Mouse (Mus musculus) midbrain, postnatal 0 days (tissue): ENCODE data around the gene Aqp1. TPM values are rescaled to one million over a fixed set of nuclear protein-coding genes. Genes with fewer than 3 reads are reported as not detected.

Source experiments
- ATAC-seq: fragments of 200-750 bp; cut with Nextera tagmentation; 2 replicates; pipeline ENCODE4 v1.8.0; 2017; ENCODE audit warnings: moderate number of reproducible peaks, mild to moderate bottlenecking, moderate TSS enrichment, moderate library complexity; ENCODE audit not compliant: low FRiP score
- DNase-seq: peaks from one replicate; pipeline ENCODE4 v3.0.0-alpha.2; 2015; ENCODE audit warnings: low spot score
- H3K27ac ChIP-seq: fragments of 300-500 bp; sonication (generic); 2 replicates; pipeline ENCODE4 v1.5.1; 2014; ENCODE audit warnings: low read depth, mild to moderate bottlenecking, low read length, mixed read lengths
- H3K27me3 ChIP-seq: fragments of 300-500 bp; sonication (generic); 2 replicates; pipeline ENCODE4 v1.6.1; 2014; ENCODE audit warnings: low read length, control low read depth, mixed read lengths; ENCODE audit not compliant: insufficient read depth
- H3K36me3 ChIP-seq: fragments of 300-500 bp; sonication (generic); 2 replicates; pipeline ENCODE4 v1.6.1; 2014; ENCODE audit warnings: low read length, control low read depth, mixed read lengths; ENCODE audit not compliant: insufficient read depth
- H3K4me1 ChIP-seq: fragments of 300-500 bp; sonication (generic); 2 replicates; pipeline ENCODE4 v1.6.1; 2014; ENCODE audit warnings: mild to moderate bottlenecking, control low read depth, antibody characterized with exemption, low read length, mixed read lengths; ENCODE audit not compliant: insufficient read depth
- H3K4me2 ChIP-seq: fragments of 300-500 bp; sonication (generic); 2 replicates; pipeline ENCODE4 v1.6.1; 2014; ENCODE audit warnings: low read depth, mild to moderate bottlenecking, low read length, mixed read lengths; ENCODE audit not compliant: poor library complexity, severe bottlenecking
- H3K4me3 ChIP-seq: fragments of 300-500 bp; sonication (generic); 2 replicates; pipeline ENCODE4 v1.5.1; 2014; ENCODE audit warnings: low read depth, mild to moderate bottlenecking, low read length, moderate library complexity
- H3K9ac ChIP-seq: fragments of 300-500 bp; sonication (generic); replicated peaks from 2 replicates; pipeline ENCODE4 v1.6.1; 2014; ENCODE audit warnings: mild to moderate bottlenecking, low read length, moderate library complexity, mixed read lengths; ENCODE audit not compliant: poor library complexity, severe bottlenecking
- H3K9me3 ChIP-seq: fragments of 300-500 bp; sonication (generic); 2 replicates; pipeline ENCODE4 v1.6.1; 2016; ENCODE audit warnings: low read length, control low read depth
- CTCF ChIP-seq: IDR thresholded peaks from 2 replicates; pipeline ENCODE4 v1.5.1; 2016; ENCODE audit warnings: antibody characterized with exemption, mild to moderate bottlenecking
- WGBS: fragments of 180-500 bp; shearing (Covaris S2); extraction: QIAGEN DNeasy Blood & Tissue Kit; methylation state at CpG from one replicate; pipeline ENCODE4 v1.1.7; 2014; 5-methylcytosine and 5-hydroxymethylcytosine counted together
- polyA plus RNA-seq: library from polyadenylated mRNA; unstranded; fragments of >200 nt; fragmentation: Nextera tagmentation; extraction: Ambion mirVana; gene quantifications from 2 replicates; pipeline ENCODE4 v1.2.1, GENCODE M21; 2015
- total RNA-seq: library from RNA; depleted of rRNA; stranded (reverse); fragments of >200 nt; gene quantifications from 2 replicates; pipeline ENCODE4 v1.2.3, GENCODE M21; 2014

The Aqp1 gene
- total and polyA plus RNA-seq, 2 experiments from 2014 or later: 0.63 to 13.2 TPM

- Histone ChIP-seq H3K9ac (no peak within 1 kb of the TSS), H3K4me3 (no peak within 1 kb of the TSS), H3K36me3 (no peaks in the 10 kb centered on the region), H3K27me3 (no peaks in the 10 kb centered on the region), H3K4me2 (no peak within 1 kb of the TSS), H3K4me1 (no peaks in the 10 kb centered on the region), H3K27ac (no peak within 1 kb of the TSS), H3K9me3 (no peaks in the 10 kb centered on the region)
- DNase-seq (no peak), ATAC-seq (no peak)
- WGBS: 78% methylated on average over 6 of the region's 6 CpGs
- no peak for TF ChIP-seq CTCF
These were observed 39.8 kb downstream of the Aqp1 start, which contains the start of gene Ghrhr for GRCm38 (mm10) chr6:55376076-55376475. Ghrhr (plus strand) TSS chr6:55376295.

- no peaks in the 10 kb centered on the region for H3K9me3 ChIP-seq
- no peak overlapping the region for H3K4me3 ChIP-seq
- H3K36me3 ChIP-seq: no peaks in the 10 kb centered on the region
- H3K4me2 ChIP-seq: no peak overlapping the region
- WGBS: 75% methylated on average over 5 of the region's 5 CpGs
- no peak overlapping the region for H3K9ac ChIP-seq
- H3K27me3 ChIP-seq: no peaks in the 10 kb centered on the region
- no peak for TF ChIP-seq CTCF
- DNase-seq: no peak
- no peak overlapping the region for H3K27ac ChIP-seq
- H3K4me1 ChIP-seq: no peaks in the 10 kb centered on the region
- ATAC-seq: no peak
These were observed 40.3 kb downstream of the Aqp1 start for GRCm38 (mm10) chr6:55376511-55376910.

DNA sequence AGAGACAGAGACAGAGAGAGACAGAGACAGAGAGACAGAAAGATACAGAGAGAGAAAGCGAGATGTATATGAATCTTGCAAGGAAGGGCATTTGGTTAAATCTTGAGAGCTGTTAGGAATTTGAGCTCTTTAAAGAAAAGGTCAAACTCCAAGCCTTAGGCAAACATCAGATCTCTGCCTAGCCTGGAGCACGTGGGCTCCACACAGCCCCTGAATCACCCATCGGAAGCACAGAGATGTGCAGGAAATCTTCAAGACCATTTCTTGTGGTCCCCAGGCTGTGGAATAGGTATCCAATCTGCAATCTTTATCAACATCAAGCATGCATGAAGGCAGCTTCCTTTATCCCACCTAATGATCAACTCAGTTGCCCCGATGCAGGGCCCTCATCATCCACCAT, 41.2 kb downstream of the Aqp1 start:
- ATAC-seq: no peak
- no peak for TF ChIP-seq CTCF
- 89% methylated on average over 4 of the region's 4 CpGs for WGBS

DNA sequence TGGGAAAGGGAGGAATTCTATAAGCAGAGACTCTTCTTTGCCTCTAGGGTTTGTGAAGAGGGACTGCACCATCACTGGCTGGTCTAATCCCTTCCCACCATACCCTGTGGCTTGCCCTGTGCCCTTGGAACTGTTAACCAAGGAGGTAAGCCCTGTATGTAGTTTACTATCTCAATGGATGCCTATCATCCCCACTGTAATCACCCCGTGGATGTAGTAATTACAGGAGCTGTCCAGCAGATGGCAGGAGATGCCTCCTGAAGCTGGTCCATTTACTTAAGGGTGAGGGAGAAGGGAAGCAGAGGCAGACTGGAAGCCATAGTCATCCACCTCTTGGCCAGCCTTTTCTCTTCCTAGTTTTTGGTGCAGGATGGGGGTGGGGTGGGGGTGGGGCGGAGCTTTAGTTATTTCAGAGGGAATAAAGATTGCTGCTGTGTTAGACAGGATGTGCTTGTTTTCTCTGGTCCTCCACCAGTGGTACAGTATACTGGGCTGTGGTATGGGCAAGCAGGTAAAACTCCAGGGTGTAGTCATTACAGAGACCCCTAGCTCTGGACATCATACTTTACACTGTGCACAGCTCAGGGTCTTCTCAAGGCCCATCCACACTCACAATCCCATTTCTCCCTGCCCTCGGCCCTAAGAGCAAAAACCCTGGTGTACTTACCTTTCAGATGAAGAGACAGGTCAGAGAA, 43.6 kb downstream of the Aqp1 start:
- DNase-seq: peak; percentile 82
- Histone ChIP-seq H3K4me3 (no peak overlapping the region), H3K27me3 (no peaks in the 10 kb centered on the region), H3K9ac (no peak overlapping the region), H3K4me1 (no peaks in the 10 kb centered on the region), H3K36me3 (no peaks in the 10 kb centered on the region), H3K4me2 (no peak overlapping the region), H3K9me3 (no peaks in the 10 kb centered on the region), H3K27ac (no peak overlapping the region)
- TF ChIP-seq CTCF: peak; percentile 92
- 42% methylated on average over 3 of the region's 3 CpGs for WGBS
- peak; percentile 71 for ATAC-seq

More for the DNA sequence above, 41.2 kb downstream of the Aqp1 start:
- Histone ChIP-seq H3K27me3 (no peaks in the 10 kb centered on the region), H3K9ac (no peak overlapping the region), H3K4me3 (no peak overlapping the region), H3K4me1 (no peaks in the 10 kb centered on the region), H3K27ac (no peak overlapping the region), H3K9me3 (no peaks in the 10 kb centered on the region), H3K4me2 (no peak overlapping the region), H3K36me3 (no peaks in the 10 kb centered on the region)
- no peak for DNase-seq

DNA sequence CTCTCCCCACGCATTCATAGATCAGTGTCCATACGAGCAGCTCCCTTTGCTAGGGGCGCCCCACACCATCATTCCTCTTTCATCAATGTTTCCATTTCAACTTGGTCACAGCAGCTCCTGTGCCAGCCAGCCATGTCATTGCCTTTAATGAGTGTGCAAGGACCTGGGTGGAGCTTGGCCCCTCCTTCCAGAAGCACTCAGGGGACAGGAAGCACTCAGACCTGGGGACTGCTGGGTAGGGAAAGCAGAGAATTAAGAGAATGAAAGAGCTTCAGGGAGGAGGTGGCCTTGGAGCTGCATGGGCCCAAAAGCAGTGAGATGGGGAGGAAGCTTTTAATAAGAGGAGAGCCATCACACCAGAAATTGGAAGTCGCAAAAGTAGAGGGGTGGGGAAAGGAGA, 45.7 kb downstream of the Aqp1 start:
- TF ChIP-seq CTCF: no peak
- Histone ChIP-seq H3K9me3 (no peaks in the 10 kb centered on the region), H3K4me2 (no peak overlapping the region), H3K4me3 (no peak overlapping the region), H3K4me1 (no peaks in the 10 kb centered on the region), H3K9ac (no peak overlapping the region), H3K27ac (no peak overlapping the region), H3K27me3 (no peaks in the 10 kb centered on the region), H3K36me3 (no peaks in the 10 kb centered on the region)
- WGBS: 75% methylated on average over 4 of the region's 4 CpGs
- DNase-seq: no peak
- ATAC-seq: no peak

DNA sequence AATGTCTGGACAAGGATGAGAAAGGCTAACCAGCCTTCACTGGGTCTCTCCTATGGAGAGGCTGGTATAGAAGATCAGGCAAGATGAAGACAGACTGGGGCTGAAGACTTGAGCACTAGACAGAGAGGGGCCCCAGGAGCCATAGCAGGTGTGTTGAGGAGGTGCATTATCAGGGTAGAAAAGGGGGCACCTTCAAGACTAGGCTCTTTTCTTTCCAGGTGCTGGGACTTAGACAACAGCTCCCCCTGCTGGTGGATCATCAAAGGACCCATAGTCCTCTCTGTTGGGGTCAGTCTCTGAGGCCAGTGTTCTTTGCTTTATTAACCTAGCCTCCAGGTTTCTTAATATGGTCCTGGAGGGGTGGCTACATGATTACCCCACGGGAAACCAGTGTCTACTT, 47.7 kb downstream of the Aqp1 start:
- ATAC-seq (no peak), DNase-seq (peak; percentile 41)
- no peak overlapping the region for H3K4me3 ChIP-seq
- no peak overlapping the region for H3K4me2 ChIP-seq
- H3K9ac ChIP-seq: no peak overlapping the region
- no peak overlapping the region for H3K27ac ChIP-seq
- no peaks in the 10 kb centered on the region for H3K9me3 ChIP-seq
- no peaks in the 10 kb centered on the region for H3K36me3 ChIP-seq
- TF ChIP-seq CTCF: peak; percentile 75
- 17% methylated on average over 1 of the region's 1 CpGs for WGBS
- 0 out of 2 replicates have a peak, but pooled peaks cover 3% of the 10 kb centered on the region for H3K4me1 ChIP-seq
- H3K27me3 ChIP-seq: no peaks in the 10 kb centered on the region
